Mouse (Mus musculus) lung, postnatal 36 days (tissue): Measurements from ENCODE around the gene Afap1.

Experiments used
- DNase-seq: peaks from one replicate; pipeline ENCODE4 v3.0.0; 2022; ENCODE audit warnings: mixed read lengths

Afap1 gene

DNA sequence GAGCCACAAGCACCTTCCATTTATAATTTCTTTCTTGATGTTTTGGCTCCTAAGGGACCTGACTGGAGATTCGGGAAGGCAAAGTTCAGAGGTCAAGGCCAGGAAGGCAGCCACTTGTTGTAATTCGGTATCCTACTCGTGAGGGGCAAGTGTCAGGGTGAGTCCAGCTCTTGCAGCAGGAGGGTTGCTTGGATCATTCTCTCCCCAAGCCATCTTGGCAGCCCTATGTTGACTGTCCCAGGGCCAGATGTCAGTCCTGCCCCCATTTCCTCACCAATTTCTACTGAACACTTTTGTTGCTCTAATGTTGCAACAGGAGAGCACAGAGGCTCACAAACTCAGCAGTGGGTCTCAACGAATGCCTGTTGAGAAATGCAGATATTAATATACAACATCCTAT, 5.0 kb downstream of the Afap1 start:
- DNase-seq: peak; percentile 46

DNA sequence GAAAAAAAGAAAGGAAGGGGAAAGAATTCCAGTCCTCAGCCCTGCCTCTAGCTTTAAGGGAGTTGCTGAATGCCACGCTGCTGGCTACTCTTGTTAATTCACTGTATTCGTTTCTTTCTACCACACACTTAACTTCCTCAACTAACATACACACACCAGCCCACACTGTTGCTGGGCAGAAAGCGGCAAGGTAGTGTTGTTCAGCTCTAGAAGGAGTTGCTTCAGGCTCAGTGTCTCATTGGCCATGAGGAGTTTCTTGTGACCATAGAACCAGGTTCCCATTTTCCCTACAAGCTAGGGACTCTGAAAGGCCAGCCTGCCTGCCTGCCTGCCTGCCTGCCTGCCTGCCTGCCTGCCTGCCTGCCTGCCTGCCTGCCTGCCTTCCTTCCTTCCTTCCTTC, 5.9 kb downstream of the Afap1 start:
- peak; percentile 67 for DNase-seq

DNA sequence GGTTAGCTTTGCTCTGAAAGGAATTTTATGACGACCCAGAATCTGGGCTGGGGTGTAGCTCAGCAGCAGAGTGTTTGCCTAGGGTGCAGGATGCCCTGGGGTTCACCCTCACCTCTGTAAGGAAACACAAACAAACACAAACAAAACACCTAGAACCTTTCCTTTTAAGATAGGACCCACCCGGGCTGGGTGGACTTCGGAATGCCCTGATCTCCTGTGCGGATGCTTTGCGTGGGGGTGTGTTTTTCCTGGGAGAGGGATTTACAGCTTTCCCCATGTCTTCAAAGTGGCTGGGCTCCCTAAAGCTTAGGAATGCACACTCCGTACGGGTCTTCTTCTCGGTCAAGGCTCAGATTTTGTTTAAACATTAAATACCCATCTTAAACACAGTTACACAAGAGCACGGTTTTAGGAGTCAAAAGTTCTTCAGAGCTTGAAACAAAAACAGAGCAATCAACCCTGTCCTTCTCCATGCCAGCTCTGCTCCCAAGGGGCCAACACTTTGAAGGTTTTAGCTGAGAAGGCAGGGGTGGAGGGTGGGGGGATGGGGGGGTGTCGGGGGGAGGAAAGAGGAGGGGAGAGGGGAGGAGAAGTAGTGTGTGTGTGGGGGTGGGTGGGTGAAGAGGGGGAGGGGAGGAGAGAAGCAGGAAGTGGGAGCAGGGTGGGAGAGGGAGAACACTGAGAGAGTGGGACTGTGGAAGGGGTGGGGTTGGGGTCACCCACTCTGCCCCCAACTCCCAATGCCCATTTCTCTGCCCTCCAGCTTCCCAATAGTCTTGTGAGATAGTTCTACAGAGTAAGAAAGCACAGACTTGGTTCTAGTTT, 7.5 kb downstream of the Afap1 start:
- no peak for DNase-seq

DNA sequence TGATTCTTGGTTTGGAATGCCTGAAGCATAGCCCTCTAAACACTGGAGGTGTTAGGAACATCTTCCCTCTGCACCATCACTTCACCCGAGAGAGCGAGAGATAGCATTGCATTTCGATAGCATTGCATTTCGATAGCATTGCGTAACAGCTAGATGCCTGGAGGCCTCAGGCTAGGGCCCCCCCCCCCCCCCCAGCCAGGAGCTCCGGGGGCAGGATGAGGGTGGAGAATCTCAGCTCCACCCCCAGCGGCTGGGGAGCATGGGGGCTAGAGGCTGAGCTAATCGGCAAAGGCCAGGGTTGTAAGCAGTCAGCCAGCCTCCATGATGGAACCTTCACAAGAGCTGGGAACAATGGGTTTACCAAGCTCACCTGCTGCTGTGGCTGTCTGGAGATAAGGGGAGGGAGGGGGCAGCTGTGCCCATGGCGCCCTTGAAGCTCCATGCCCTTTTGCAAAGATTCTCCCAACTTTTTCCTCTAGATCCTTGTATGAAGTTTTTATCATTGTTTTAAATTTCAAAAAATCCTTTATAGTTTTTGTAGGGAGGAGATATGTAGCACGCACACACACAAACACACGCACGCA, 8.2 kb downstream of the Afap1 start:
- peak; percentile 38 for DNase-seq

DNA sequence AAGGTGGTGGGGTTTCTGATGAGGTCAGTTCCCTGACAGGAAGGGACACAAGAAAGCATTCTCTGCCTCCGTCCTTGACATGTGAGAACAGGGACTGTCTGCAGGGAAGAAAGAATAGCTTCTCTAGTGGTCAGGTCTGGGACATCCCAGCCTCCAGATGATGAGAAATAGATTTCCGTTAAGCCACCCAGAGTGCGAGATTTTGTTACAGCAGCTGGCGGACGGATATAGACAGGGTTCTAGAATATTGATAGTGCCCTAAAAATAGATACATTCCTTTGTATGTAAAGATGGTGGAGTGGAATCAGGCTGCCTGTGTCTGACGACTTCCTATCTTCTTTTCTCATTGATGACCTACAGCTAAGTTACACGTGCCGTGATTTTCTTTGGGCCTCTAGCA, 10.3 kb downstream of the Afap1 start:
- DNase-seq: no peak

DNA sequence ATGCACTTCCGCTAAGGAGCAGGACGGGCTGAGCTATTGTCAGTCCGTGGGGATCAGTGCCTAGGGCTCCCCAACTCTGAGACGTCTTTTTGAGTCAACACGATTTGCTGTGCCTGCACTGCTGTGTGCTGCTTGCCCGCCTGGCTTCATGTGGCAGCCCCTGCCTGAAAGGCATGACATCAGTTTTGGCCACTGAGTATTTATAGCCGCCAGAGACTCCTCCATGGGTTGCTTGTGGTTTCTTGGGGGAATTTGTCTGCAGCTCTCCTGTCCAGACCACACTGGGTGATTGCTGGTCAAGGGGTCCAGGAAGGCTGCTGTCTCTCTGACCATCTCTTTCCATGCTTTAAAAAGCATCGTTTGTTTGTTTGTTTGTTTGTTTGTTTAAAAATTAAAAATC, 12.2 kb downstream of the Afap1 start:
- no peak for DNase-seq

DNA sequence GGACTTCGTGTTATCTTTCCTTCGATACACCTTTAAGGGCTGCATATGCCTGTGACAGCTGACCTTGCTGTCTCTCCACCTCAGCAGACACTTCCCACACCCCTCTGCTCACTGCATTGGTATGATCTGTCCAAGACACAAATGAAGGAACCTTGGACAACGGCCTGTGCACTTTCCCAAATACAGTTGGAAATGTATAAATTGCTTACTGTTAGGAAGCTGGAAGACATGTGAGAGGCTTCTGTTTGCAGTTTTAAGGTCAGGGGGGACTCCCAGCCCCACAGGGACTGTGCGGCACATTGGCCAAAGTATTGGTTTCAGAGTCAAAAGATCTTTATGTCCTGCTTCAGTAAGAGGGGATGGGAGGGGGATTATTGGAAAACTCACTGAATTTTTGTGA, 14.0 kb downstream of the Afap1 start:
- no peak for DNase-seq

DNA sequence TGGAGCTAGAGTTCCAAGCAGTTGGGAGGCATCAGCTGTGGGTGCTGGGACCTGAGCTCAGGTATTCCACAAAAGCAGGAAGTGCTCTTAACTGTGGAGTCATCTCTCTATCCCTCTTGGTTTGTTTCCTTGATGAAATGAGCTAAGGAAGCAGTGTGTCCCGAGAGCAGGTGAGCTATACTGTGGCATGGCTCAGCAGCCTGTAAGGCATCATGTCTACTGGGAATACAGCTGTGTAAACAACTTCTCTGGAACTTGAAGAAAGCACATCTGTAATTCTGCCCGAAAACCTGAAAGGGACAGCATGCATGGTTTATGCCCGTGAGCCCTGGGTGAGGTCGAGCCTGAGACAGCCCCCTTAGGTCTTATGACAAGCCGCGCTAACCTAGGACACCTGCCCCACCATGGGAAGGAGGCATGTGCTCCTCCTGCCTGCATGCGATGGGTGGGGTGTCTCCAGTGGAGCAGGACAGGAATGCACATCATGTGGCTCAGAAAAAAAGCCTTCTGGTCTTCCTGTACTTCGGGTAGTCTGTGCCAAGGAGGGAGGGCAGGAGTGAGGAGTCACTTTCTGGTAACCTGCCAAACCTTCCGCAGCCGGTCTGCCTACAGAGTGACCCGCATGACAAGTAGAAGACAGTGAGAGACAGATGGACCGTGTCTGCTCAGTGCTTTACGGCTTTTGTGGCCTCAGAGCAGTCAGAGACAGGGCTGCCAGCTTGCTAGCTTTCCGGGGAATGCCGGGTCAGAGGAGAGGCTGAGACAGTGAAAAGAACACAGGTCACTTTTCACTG, 14.7 kb downstream of the Afap1 start:
- peak; percentile 89 for DNase-seq

DNA sequence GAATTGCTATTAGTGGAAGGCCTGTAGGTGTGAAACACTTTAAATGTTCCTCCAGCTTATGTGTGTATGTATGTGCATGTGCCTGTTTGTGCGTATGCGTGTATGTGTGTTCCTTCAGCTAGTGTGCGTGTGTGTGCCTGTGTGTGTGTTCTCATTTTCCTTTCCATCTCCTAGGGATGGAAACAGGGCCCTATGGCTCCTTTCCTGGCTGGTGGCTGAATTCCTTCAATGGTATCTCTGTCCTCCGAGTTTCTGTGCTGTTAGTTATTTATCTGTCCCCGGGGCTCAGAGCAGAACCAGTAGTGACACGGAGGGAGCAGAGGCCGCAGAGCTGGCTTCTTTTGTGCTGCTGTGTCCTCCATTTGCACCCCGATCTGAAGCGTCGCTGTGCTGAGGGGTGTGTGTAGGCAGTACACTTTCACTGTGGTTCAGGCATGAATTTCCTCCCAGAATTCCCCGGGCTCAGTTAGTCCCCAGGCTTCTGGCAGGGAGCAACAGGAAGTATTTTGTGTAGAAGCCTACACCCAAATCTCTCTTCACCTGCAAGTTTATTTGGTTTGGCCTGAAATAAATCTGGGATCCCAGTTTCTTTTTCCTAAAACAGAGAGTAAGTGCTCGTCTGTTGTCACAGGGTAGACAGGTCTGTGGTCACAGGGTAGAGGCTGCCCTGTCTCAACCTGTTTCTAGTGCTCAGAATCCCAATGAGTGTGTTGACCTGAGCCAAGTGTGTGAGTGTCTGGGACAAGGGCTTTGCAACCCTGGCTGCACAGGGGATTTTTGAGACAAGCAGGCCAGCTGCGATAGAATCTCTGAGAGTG, 15.7 kb downstream of the Afap1 start:
- DNase-seq: peak; percentile 63

DNA sequence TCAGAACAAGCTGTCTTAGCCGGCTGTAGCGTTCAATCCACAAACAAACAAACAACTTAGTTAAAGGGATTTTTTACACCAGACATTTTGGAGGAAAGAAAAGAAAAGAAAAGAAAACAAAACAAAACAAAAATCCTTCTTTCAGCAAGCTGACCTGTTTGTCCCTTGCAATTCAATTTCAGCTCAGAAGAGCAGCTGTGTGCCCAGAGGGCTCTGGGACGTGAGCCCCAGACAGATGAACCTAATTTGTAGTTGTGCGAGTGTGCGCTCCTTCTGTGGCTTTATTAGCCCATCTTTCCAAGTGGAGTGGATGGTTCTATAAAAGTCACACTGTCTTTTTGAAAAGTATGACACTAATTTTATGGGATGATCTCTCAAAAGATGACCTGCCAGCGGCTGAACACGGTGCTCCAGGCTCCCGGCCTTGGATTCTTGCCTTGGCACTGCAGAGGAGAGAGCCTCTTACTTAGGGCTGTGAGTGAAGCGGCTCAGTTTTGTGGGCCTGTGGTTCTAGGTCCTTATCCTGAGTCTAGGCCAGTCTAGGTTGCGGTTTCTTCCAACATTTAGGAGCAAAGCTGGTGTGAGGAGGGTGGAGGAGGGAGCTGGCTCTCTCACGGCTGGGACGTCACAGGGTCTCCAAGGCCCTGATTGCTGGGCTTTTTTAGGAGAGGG, 22.6 kb downstream of the Afap1 start:
- DNase-seq: no peak

DNA sequence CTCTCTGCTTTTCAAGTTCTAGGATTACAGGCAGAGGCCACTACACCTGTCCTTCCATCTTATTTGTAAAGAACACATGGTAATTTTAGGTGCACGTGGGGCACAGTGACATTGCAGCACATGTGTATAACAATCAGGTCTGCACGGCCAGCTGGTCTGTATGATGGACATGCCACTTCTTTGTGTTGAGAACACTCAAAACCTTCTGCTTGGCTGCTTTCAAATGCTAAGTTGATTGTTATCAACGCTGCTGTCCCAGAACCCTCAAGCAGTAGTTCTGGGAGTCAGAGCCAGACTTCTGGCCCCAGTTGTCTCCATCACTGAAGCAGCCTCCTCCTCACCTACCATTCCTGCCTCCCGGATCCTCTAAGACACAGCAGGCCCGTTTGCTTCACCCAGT, 23.5 kb downstream of the Afap1 start:
- DNase-seq: no peak

DNA sequence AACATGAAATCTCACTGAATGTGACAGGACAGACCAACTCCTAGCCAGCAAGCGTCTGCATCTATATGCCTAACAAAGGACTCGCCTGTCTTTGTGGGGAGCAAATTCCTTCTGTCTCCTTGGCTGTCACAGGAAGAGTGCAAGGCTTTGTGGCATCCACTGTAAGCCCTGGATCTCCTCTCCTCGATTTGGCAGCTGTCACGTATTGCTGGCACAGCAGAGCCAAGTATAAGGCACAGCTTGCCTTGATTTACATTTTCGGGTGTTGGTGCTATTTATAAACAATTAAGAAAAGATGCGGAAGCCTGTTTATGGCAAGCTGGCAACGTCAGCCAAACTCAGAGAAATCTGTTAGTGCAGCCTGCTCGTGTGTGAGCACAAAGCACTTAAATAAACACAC, 25.3 kb downstream of the Afap1 start:
- no peak for DNase-seq

DNA sequence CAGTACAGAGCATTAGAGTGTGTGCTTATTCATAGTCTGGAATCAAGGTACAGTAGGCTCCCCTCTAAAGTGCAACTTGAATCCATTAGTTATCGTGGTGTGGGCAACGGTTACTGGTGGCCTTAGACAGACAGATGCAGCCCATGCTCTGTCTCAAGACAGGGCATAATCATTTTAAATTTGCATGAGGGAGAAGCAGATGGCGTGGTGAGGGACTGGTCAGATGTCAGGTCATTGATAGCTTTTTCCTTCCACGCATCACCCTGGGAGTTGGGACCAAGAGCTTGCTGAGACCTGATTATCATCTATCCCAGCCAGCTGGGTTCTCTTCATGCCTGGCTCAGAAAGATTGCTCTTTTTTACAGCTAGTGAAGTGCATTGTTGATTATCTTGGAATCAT, 27.0 kb downstream of the Afap1 start:
- no peak for DNase-seq

DNA sequence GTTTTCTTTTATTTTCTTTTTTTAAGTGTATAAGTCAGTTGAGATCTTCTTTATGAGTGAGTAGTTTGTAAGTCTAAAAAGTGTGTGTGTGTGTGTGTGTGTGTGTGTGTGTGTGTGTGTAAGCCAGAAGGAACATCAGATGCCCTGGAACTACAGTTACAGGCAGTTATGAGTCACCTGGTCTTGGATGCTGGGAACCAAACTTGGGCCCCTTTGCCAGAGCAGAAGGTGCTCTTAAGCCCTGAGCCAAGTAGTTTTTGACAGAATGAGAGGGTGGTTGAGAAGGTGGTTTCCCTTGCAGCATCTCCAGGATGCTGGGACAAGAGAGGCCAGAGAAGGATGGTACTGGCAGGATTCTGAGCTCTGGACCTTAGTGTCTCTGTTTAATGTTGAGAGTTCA, 27.4 kb downstream of the Afap1 start:
- DNase-seq: no peak

DNA sequence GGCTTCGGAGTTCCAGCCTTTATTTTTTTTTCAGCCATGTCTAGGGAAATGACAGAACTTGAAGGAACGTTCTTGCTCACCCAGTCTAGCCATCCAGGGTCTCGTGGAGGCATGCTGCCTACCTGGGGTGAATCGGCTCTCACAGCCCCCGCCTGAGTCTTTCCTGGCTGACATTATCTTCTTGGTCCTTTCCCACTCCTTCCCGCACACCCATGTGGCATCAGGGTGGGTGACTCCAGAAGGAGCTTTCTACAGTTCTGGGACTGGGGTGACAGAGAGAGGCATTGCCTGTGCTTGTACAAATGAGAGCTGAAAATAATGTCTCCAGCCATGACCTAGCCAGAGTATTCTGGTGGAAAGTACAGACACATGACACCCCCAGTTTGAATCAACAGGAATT, 28.0 kb downstream of the Afap1 start:
- no peak for DNase-seq

DNA sequence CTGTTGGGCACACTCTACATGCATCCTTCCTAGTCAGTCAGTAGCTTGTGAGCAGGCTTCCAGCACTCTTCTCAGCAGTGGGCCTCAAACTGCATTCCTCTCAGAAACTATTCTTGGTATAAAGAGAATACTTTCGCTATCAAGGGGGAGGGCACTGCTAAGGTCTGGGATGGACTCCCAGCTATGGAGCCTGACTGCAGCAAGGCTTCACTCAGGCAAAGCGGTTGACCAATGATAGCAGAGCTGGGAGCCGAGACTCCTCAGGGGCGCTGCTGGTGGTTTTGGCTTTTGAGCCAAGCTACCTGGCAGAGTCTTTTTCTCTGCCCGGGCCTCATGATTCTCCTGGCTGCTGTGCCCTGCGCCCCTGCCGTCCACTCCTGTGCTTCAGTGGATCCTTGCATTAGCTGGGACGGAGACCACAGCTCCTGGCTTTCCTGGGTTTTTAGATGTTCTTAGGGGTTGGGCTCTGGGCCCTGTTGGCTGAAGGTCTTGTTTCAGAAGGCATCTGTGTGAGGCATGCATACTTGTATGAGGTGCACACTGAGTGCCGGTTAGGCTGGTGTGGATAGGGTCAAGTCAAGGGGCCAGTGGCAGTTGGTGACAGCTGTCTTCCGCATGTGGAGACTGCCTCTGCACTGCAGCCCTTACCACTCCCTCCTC, 28.6 kb downstream of the Afap1 start:
- peak; percentile 72 for DNase-seq

DNA sequence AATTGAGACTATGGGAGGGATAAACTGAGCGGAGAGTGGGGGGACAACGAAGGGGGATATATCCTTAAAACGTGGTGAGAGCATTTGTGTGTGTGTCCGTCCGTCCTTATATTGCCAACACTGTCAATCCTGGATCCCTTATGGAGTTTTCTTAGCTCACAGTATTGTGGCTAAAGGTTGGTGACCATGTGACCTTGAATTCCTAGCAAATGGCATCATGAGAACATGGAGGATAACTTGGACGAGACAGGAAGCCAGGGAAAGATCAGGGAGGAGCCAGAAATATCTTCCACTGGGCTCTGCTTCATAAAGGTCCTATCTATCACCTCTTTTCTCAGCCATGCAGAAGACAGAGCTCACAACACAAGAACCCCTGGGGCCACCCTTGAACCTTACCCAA, 30.3 kb downstream of the Afap1 start:
- DNase-seq: no peak

DNA sequence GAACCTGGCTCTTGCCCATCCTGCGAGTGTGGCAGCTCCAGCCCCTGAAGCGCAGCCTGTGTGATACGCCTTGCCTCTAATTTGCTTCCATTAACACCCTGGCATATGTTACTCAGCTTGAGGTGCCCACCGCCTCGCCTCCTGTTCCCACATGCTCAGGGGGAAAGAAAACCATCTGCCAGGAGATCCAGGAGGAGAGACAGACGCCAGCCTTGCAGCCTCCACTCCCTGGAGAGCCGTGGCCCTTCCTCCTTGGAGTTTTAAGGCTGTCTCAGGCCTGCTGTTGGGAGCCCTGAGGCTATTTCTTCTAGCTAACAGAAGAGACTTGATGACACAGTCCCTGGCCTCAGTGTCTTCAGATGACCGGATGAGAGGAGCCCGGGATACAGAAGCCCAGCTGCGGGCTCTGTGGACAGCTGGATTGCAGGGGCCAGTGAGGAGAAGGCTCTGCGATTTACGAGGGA, 32.1 kb downstream of the Afap1 start:
- no peak for DNase-seq

DNA sequence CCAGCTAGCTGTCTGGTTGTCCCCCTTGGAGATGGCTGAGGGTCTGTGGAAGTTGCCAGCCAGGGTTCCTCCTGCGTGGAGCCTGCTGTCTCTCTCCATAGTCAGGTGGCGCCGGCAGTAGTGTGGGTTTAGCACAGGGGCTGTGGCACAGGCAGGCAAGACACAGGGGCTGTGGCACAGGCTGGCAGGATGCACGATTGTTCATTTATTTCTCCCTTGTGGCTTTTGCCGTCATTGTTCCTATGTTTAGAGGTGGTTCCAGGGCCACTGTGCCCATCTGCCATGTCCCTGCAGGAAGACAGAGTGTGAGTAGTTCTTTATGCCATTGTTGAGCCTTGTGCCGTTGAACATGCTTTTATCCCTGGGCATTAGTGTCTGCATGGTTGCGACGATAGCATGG, 33.4 kb downstream of the Afap1 start:
- DNase-seq: no peak

DNA sequence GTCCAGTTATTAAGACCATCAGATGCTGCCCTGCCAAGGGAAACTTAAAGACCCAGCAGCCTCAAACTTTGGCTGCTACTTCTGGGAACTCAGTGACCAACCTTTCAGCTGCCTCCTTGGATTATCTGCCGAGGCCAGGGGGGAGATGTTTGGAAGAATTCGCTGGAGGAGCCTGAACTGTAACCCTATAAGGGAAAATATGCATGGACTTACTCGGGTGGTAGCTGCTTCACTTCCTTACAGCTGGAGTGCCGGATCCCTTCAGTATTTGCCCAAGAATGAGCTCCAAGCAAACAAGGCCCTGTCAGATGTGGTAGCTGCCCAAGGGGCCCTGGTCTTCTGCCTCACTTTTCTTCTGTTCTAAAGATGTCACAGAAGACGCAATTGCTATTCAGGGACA, 38.2 kb downstream of the Afap1 start:
- DNase-seq: no peak

DNA sequence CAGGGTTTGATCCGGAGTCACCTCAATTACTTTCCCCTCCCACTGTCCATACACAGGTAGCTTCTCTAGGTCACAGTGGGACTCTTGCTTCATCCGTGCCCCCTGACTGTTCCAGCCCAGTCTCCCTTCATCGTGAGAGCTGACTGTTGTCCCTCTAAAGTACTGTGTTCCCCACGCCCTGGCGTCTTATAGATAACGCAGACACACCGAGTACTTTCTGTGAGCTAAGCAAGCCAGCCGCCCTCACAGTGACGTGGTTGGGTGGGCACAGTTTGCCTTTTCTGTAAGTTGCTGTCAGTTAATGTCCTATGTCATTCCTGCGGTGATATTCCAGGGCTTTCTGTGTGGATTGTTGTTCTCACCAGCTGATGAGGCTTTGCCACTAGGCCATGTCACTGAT, 39.9 kb downstream of the Afap1 start:
- DNase-seq: no peak

DNA sequence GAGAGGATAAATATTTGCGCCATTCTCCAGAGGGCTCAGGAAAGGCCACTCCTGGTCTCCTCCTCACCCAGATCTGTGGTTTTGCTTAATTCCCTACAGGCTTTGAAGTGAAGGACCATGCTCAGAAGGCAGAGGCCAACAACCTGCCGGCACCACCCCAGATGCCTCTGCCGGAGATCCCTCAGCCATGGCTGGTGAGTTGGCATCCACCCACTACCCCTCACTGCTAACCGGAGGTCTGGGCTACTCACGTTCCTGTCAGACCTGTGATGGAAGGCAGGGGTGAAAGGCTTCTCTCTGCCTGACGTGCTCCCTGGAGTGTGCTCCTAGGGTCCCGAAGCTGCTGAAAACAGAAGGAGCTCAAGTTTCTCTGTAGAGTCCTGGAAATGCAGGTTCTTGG, 42.8 kb downstream of the Afap1 start:
- DNase-seq: no peak
